Mouse (Mus musculus): ENCODE measurements around the gene Def6.
"Not testable (repeated sequence)": the region's sequence is repeated elsewhere in the genome, so short reads cannot be mapped to it uniquely, and the experiment has no call there.

The Def6 gene

DNA sequence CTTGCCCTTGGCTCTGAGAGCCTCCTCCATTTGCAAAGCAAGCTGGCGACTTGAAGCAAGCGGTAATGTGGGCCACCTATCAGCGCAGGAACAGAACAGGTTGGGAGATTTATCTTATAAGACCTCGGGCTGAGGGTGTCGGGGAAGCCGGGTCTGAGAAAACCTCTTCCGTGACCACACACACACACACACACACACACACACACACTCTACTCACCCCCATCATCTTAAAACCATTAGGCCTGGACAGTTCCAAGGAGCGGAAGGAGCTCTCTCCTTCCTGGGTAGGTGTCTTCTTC, 685 bp downstream of the Def6 start:
- no peak for DNase-seq (ENCODE audit: low spot score)

DNA sequence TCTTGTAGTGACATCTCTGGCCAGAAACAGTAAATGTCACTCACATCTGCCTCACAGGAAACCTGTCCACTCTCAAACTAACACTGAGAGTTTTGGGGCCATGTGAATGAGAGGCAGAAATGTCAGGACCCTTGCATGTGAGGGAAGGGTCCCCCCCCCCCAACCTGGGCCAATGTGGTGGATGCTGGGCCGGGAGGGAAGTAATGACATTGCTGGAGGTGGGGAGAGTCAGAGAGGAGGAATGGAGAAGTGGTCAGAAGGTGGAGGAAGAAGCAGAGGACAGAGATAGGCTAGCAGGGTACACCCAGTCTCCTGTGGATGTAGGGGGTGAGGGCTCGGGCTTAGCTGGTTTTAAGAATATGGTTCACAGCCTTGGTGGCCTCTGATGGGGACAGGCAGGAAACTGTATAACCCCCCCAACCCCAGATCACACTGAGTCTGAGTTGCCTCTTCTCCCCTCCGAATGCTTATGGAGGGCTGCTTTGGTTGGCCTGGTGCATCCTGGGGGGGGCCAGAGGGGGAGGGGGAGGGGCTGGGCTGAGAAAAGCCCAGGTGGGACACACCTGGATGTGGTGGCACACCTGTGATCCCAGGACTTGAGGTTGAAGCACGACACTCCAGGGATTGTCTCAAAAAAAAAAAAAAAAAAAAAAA, 2.0 kb downstream of the Def6 start:
- no peak for DNase-seq (ENCODE audit: low spot score)

DNA sequence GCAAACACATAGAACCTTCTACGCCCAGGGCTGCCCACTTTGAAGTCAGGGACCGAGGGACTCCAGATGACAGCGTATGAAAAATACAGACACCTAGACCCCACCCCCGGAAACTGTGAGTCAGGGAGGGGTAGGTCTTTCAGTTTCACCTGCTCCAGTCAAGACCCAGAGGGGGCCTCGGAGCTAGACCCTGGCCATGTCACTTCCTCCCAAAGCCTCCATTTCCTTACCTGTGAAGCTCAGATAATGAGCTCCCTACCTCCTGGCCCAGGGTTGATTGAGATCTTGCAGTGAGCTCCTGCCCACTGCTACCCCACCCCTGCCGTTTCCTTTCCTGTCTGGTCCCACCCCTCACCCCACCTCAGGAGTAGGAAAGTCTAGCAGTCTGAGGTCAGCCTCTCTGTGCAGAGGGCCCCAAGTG, 4.4 kb downstream of the Def6 start:
- no peak for DNase-seq (ENCODE audit: low spot score)

DNA sequence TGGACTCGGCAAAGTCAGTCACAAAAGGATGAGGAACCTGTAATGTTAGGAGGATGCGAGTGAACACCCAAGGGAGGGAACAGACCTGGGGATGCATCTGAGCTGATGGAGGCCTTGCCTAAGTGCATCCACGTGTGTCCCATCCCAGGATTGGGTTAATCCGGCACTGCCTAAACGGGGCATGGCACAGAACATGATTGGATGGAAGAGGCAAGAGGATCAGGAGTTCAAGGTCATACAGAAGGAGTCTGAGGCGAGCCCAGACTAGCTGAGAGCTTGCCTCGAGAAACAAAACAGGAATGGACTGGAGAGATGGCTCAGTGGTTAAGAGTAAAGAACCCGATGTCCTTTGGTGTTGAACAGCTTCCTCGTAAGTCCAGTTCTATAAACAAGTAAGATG, 4.8 kb downstream of the Def6 start:
- DNase-seq (ENCODE audit: low spot score): no peak

DNA sequence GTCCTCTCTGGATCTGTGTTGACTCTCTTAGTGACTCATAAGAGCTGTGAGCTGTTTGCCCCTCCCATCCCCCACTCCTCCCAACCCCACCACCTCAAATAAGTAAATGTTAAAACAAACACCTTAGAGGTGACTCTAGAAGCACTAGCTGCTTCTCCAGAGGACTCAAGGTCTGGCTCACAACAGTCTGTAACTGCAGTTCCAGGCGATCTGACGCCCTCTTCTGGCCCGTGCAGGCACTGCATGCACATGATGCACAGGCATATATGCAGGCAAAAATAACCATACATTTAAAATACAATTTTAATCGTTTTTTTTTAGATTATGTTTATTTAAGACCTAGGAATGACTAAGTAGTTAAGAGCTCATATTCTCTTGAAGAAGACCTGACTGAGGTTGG, 5.7 kb downstream of the Def6 start:
- no peak for DNase-seq (ENCODE audit: low spot score)

DNA sequence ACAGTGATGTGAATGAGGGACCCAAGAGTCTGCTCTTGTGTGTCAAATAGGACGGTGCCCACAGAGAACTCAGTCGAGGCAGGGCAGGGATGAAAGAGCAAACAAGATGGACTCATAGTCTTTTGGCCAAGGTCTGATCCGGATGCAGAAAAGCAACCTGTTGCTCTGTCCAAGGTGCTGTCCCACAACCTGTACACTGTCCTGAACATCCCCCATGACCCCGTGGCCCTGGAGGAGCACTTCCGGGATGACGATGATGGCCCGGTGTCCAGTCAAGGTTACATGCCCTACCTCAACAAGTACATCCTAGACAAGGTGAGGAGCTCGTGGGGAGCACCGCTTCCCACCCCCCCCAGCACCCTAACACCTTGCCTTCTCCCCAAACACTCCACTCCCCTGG, 9.2 kb downstream of the Def6 start:
- DNase-seq (ENCODE audit: low spot score): no peak

DNA sequence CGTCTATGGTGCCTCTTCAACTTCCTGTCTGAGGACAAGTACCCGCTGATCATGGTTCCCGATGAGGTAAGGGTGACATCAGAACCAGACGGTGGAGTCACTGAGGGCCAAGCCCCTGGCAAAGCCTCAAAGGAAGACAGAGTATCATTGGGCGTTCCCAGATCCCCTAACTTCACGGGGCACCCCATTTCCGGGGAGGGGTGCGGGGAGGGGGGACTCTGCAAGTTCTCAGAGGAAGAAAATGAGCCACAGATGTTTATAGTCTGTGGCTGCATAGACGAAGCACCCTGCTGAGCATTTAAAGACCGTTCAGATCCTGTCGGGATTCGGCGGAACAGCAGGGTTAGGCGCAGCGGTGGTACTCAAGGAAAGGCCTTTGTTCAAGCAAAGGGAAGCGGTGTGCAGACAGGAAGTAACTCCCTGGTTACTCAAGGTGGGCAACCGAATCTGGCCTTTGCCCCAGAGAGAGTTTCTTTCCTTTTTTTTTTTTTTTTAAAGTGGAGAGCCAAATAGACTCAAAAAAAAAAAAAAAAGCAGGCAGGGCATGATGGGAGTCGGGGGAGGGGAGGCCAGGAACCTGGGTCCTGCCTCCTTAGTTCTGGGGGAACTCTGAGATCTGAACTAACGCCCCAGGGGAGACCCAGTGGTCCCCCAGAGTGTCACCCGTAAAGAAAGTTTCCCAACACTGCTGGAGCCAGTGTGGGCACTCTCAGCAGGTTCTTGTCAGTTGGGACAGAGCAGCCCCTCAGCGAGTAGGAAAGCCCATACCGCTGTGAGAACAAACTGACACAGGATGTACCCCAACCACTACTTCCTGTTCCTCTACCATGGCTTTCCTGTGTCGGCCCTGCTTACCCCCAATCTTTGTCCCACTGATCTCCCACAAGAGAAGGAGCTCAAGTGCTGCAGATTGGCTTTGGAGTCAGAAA, 10.4 kb downstream of the Def6 start:
- no peak for DNase-seq (ENCODE audit: low spot score)

DNA sequence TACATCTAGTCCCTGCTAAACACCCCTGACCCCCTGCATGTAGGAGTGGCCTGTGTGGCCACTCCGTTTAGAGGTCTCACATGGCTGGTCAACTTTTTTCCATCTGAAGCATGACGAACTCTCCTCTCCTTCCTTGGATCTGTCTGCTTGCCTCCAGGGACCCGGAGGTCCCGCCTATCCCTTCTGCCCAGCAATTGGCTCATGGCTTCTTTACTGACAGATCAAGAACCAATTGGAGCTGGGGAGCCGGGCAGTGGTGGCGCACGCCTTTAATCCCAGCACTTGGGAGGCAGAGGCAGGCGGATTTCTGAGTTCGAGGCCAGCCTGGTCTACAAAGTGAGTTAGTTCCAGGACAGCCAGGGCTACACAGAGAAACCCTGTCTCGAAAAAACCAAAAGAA, 14.9 kb downstream of the Def6 start:
- not testable (repeated sequence) for DNase-seq (ENCODE audit: low spot score)

DNA sequence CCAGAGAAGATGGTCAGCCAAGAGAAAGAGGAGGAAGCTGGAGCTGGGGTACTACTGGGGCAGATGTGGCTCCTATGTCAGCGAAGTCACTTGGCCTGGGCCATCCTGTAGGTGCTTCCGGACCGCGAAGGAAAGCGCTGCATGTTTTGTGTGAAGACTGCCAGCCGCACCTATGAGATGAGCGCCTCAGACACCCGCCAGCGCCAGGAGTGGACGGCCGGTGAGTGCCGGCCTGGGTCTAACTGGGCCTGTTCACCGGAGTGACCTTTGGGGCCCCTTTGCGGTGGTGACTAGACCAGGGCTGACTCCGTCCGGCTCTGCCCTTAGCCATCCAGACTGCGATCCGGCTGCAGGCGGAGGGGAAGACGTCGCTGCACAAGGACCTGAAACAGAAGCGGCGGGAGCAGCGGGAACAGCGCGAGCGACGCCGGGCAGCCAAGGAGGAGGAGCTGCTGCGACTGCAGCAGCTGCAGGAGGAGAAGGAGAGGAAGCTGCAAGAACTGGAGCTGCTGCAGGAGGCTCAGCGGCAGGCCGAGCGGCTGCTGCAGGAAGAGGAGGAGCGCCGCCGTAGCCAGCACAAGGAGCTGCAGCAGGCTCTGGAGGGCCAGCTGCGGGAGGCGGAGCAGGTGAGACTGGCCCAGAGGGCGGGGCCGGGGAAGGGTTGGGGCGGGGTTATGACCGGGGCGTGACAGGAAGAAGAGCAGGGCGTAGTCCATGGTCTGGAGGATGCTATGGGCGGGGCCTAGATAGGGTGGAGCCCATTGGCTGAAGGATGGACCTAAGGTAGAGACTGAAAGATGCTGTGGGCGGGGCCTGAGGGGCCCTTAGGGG, 16.2 kb downstream of the Def6 start:
- DNase-seq (ENCODE audit: low spot score): peak; percentile 90

DNA sequence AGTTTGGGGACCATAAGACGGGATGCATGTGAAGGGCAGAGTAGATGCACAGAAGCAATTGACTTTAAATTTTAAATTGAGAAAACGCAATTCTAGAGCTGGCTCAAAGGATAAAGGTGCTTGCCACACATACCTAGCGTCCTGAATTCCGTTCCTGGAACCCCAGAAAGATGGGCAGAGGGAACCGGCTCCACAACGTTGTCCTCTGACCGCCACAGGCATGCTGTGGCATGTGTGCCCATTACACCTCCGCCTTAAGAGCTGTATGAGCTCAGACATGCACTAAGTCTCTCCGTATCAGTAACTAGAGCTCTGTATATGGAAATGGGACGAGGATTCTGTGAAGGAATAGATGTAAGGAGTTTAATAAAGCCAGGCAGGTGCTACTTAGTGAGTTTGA, 17.0 kb downstream of the Def6 start:
- DNase-seq (ENCODE audit: low spot score): no peak

DNA sequence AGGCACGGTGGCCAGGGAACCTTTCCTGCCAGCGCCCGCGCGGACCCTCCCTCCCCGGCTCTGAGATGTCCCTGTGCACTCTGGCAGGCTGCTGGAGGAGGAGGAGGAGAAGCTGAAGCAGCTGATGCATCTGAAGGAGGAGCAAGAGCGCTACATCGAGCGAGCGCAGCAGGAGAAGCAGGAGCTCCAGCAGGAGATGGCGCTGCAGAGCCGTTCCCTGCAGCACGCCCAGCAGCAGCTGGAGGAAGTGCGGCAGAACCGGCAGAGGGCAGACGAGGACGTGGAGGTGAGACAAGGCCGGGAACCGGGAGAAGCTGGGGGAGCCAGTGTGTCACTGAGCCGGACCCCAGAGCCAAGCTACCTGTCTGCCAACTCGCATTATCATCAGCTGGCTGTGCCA, 18.4 kb downstream of the Def6 start:
- DNase-seq (ENCODE audit: low spot score): peak; percentile 95

DNA sequence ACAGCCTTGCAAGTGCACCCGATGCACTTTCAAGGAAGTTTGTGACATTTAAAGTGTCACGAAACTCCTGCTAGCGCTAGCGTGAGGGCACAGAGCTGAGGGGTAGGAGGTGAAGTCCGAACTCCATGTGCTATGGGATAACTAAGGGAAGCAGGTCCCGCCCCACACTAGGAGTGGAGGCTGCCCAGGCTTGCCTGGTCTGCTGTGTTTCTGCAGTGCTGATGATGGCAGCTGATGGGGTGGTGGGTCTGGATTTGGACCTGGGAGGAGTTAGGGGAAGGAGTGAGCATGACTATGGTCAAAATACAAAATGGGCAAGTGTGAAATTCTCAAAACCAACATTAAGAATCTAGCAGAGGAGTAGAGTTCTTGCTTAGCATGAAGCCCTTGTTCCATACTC, 22.9 kb downstream of the Def6 start:
- DNase-seq (ENCODE audit: low spot score): no peak

DNA sequence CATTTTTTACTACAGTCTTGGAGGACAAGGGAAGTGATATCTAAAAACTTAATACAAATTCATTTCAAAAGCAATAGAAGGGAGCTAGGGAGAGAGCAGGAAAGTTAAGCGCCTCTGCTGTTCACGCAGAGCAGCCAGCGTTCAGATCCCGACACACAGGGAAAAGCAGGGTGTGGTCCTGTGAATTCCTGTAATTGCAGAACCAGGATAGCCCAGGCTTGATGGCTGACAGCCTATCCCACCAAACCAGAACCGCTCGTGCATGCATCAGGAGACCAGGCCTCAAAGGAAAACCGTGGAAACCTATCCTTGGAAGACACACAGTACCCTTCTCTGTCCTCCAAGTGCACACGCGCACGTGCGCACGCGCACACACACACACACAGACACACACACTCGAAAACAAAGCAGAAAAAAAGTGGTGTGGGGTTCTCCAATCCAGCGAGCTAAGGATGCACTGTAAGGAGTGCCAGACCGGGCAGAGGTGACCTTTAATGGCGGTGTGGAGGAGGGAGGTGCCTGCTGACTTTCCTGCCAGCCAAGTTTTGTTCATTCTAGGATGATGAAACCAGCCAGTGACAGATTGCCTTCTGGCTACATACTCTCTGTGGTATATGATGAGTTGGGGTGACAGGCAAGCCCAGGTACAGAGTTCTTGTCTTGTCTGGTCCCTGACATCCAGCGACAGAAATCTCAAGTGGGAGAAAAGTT, 23.6 kb downstream of the Def6 start:
- no peak for DNase-seq (ENCODE audit: low spot score)

DNA sequence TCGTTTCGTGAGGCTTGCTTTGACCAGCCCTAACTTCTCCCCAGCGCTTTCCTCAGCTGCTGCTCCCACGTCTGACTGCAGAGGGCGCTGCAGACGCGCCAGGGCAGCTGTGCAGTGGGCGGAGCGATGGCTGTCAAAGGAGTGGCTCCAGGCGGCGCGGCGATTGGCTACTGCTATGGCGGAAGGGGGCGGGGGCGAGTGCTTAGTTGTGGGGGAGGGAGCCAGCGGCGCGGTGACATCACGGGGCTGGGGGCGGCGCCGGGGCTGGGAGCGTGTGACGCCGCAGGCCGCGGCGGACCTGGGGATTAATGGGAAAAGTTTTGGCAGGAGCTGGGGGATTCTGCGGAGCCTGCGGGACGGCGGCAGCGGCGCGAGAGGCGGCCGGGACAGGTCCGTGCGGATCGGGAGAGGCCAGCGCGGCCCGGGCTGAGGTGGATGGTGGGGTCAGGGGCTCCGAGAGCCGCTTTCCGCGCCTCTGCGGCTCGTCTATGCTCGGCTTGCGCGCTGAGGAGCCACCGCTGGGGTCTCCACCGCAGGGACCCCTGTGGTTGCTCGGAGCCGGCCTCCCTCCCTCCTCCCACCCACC, 25.0 kb downstream of the Def6 start, which contains the start of gene Ppard:
Gene Ppard (plus strand): TSS at position 226 of the 586 bp plus-strand sequence.
- DNase-seq (ENCODE audit: low spot score): peak; percentile 99

DNA sequence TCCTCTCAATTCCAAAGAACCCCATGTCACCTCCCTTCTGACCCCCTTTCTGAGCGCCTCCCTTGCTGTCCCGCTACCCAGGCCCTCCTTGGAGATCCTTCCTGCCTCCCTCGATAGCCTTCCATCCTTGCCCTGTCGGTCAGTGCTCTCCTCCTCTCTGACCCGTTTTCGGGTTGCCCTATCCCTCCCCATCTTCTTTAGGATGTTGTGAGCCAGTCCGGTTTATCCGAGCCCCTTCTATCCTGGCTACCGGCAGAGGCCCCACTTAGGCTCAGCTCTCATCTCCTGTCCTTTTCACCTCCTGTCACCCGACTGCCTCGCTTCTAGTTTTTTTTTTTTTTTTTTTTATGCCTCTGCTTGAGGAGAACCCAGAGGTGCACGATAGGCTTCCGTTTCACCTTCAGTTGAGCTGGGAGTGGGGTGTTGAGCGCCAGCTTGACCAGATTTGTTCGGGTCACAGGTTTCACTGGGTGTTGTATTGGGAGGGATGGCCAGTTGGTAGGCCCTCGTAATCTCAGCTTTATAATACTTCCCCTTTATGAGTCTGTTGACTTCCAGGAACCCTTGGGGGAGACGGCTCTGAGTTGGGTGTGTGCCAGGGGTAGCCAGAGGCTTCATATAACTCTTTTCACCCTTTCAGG, 25.6 kb downstream of the Def6 start:
- DNase-seq (ENCODE audit: low spot score): no peak

DNA sequence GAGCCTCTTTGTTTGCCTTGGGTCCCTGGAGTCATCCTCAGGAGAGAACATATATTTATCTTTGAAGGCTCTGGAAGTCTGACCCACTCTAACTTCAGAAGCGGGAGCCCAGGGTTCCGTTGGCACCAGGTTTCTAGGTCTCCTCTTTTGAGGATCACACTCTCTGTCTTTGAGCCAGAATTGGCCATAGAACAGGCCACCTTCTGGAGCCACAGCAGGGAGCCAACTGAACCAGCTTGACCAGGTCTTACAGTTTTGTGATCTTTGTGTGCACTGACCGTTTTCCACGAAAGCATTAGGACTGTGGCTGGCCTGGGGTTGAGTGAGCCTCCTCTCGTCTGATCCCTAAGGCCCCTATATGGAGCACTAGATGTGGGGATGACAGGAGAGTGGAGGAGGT, 27.1 kb downstream of the Def6 start:
- DNase-seq (ENCODE audit: low spot score): no peak

DNA sequence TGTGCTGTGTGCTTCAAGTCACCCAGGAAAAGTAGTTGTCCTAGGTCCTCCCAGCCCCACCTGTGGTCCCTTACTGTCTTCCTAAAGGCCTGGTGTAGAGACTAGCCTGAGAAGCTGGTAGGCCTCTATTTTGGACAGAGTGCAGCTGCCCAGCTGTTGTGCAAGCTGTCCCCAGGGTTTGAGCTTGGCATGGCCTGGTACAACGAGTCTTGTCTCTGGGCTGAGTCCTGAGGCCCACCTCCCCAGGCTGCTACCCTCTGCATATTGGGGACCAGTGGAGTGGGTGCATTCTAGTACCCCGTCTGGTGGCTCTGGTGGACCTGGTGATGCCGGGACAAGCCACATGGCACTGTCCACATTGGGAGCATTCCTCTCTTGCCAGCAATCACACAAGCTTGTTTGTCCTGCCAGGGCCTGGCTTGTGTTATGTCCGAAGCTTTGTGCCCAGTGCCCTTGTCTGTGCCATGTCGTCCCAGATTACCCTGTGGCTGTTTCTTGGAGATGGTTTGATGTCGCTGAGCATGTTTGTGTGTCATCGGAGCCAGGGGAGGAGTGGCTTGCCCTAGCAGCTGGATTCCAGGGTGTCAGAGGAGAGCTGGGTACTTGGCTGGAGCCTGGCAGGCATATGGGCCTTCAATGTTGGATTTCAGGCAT, 28.5 kb downstream of the Def6 start:
- no peak for DNase-seq (ENCODE audit: low spot score)

DNA sequence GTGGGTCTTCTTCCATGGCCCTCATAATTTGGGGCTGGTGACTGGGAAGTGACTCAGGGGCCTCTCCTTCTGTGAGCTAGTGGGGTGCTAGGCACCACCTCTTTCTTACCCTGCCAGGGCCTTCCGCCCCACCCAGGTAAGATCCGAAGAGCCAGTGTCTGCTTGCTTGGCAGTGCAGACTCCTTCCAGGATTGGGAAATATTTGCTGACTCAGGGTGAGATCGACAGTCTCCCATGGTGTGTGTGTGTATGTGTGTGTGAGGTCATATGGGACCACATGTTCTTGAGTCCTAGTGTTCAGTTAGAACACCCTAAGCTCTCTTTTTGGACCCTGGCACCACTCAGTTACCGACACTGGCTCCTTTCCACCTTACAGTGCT, 29.0 kb downstream of the Def6 start:
- no peak for DNase-seq (ENCODE audit: low spot score)

DNA sequence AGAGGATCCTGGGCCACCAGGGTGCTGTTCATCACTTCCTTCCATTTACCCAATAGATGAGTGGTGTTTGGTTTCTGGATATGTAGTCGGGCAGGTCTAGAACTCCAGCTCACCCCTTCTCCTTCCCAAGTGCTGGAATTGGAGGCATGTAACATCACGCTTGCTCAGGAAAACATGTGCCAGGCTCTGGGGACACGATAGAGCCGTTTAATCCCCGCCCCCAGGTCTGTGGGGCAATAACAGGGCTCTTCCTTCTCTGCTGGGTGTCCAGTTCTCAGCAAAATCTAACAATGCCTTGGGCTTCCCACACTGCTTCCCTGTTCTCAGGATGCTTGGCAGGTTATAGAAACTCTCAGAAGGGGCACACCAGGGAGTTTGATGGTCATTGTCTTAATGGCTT, 29.8 kb downstream of the Def6 start:
- DNase-seq (ENCODE audit: low spot score): no peak

DNA sequence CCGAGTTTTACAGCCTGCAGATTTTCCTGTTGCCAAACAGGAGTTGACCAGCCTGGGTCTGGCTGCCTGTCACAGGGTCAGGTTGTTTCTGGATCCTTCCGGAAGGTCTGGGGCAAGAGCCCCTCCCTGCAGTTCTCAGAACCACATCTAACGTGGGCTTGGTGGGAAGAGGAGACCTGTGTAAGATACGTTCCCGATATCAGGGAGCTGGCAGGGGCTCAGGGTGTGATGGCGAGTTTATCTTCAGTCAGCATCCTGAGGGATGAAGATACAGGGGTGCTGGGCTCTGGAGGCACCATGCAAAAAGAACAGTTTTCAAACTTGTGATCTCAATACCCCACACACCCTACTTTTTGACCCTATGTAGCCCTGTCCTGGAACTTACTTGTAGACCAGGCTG, 30.3 kb downstream of the Def6 start:
- DNase-seq (ENCODE audit: low spot score): no peak

DNA sequence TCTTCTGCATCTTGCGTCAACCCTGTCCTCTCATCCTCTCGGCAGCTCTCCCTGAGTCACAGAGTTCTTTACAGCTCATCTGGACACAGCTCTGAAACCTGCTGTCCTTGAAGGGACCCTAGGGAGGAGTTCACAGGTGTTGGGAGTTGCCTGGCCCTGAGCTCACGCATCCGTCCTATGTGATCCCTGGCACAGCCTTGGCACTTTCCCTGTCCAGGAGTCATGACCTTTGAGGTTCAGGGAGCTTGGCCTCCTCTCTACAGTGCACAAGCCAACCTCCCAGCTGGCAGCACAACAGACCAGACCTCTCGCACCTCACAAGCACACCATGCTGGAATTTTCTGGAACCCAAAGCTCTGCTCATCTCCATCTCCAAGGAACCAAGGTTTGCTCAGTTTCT, 33.3 kb downstream of the Def6 start:
- no peak for DNase-seq (ENCODE audit: low spot score)

All from retina, embryonic 14.5 days (tissue).